Mouse (Mus musculus) inflammation-experienced regulatory T-cells, adult 6 months (primary cell): ENCODE measurements around the gene Kcnt1. TPM values are rescaled to one million over a fixed set of nuclear protein-coding genes. Genes with fewer than 3 reads are reported as not detected.
A peak's percentile ranks its signal among the peaks of the same experiment; 100 is the strongest.
"Not testable (repeated sequence)": the region's sequence is repeated elsewhere in the genome, so short reads cannot be mapped to it uniquely, and the experiment has no call there.

Experiments used
- ATAC-seq: one replicate; pipeline ENCODE4 v1.8.0; 2017
- polyA plus RNA-seq, 3 experiments: library from polyadenylated mRNA; unstranded; fragments of 100-300 nt; shearing (Covaris generic); gene quantifications; one replicate each; pipeline ENCODE4 v1.2.1; 2017

Gene Kcnt1
- polyA plus RNA-seq = not detected

DNA sequence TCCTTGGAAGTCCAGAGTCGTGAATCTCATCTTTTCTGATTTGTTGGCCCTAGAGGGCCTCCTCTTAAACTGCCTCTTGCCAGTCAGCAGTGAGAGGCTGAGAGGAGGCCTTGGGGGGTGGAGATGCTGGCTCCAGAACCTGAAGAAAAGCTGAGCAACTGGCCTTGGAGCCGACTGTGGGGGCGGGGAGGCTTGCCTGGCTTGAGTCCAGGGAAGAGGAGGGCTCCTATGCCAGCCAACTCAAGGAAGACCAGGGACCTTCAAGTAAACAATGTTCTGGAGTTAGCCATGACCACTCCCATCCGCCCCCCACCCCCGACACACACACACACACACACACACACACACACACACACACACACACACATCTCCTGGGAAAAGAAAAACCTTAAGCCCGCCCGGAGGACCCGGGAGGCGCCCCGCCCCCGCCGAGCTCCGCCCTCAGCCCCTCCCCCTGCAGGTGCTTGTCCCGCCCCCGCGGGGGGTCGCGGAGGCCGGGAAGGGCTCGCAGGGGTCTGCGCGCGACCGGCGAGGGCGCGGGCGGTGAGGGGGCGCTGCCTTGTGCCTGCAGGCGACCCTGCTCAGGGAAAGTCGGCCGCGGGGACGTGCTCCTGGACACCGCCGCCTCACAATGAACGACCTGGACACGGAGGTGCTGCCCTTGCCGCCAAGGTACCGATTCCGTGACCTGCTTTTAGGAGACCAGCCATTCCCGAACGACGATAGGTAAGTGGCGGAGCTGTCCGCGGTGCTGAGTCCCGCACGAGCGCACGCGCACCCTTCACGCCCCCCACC, at the start of gene Kcnt1:
Gene Kcnt1 (plus strand): TSS at position 398 of the 795 bp plus-strand sequence.
- no peak for ATAC-seq

GRCm38 (mm10) chr2:25815748-25816147, 47.8 kb upstream of the Kcnt1 start, which contains the start of gene Glt6d1:
Gene Glt6d1, minus strand, starts transcription at chr2:25815848.
- not testable (repeated sequence) for ATAC-seq

DNA sequence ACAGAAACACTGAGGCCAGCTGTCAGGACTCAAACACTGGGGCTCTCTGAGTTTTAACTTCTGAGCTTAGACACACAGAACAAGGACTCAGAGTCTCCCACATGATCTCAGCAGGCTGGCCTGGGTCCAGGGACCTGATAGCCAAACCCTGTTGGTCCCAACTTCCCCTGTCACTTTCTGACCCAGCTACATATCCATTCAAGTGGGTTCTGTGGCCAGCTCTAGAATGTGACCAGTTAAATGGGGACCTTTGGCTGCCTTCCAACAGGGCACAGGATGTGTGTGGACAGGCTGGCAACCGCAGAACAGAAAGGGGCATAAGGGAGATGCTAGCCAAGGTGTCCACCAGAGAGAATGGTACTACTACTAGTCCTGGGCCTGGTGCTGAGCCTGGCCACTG, 40.7 kb upstream of the Kcnt1 start, which contains the start of gene Lcn9:
Gene Lcn9 (plus strand): TSS at position 348 of the 400 bp plus-strand sequence.
- no peak for ATAC-seq

GRCm38 (mm10) chr2:25824751-25825150, 38.8 kb upstream of the Kcnt1 start:
- no peak for ATAC-seq

GRCm38 (mm10) chr2:25828344-25828947, 35.1 kb upstream of the Kcnt1 start:
- peak; percentile 69 for ATAC-seq

GRCm38 (mm10) chr2:25830786-25831185, 32.7 kb upstream of the Kcnt1 start:
- ATAC-seq = no peak

DNA sequence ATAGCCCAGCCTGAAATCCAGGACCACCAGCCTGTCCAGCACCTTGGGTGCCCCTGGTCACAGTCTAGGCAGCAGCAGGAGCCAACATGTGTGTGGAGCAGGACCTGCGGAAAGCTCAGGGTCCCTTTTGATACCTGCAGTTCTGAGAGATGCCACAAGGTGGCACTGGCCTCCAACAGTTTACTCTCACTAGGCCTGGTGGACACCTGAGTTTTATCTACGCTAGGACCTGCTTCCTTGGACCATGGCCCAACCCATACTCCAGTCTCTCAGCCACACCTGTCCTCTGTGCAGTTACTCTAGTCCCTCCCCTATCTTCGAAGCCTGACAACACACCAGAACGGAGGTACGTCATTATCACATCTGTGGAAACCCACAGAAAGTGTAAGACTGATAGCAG, 27.2 kb upstream of the Kcnt1 start:
- ATAC-seq = peak; percentile 68

DNA sequence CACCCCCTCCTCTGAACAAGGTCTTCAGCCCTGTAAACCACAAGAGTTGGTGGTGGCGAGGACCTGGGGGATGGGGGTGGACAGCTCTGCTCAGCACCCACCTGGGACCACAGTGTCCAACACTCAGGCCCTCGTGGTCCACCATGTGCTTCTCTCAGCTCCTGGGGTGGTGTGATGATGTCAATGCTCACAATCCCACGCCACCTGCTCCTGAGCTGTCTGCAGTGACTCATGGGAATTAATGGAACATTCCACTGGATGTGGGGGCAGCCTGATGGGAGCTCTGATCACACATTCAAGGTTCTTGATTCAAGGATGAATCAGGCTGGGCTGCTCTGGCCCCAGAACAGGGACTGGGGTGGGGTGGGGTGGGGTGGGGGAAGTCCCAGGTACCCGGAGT, 21.4 kb upstream of the Kcnt1 start:
- ATAC-seq = no peak

GRCm38 (mm10) chr2:25842758-25843157, 20.8 kb upstream of the Kcnt1 start:
- no peak for ATAC-seq

DNA sequence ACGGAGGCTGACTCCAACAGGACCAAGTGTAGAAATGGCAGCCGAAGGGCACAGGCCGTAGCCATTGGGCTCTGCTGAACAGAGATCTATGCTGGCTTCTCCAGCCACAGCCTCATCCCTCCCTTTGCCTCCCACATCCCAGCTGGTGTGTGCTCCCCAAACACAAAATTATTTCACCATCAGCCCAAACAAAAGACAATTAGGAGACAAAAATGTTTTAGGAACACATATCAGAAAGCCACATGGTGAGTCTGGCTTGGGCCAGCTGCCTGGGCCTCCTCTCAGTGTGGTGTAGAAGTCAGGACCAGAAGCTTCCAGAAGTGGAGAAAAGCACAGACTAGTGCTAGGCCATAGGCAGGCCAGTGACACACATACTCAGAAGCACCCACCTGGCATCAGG, 19.4 kb upstream of the Kcnt1 start:
- ATAC-seq = no peak

- no peak for ATAC-seq
These were observed 17.0 kb upstream of the Kcnt1 start for GRCm38 (mm10) chr2:25846516-25846915.

DNA sequence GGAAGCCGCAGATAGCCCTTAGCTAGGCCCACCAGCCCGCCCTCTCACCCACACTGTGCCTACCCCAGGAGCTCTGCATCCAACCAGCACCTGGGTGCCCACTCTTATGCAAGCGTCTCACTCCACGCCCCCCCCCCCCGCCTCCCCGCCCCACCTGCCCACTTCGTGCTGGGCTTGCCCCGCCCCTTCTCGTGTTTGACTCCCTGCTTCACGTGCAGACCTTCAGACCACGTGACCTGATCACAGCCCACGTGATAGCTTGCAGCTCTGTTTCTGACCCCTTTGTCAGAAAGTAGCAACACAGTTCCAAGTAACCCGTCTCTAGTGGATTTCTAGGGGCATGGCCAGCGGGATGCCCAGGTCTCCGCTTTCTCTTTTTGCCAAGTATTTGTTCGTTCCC, 16.3 kb upstream of the Kcnt1 start, which contains the start of gene Sohlh1:
Gene Sohlh1 (minus strand): TSS at position 23 of the 400 bp plus-strand sequence.
- no peak for ATAC-seq

- no peak for ATAC-seq
These were observed 13.2 kb upstream of the Kcnt1 start for GRCm38 (mm10) chr2:25850330-25850729.

DNA sequence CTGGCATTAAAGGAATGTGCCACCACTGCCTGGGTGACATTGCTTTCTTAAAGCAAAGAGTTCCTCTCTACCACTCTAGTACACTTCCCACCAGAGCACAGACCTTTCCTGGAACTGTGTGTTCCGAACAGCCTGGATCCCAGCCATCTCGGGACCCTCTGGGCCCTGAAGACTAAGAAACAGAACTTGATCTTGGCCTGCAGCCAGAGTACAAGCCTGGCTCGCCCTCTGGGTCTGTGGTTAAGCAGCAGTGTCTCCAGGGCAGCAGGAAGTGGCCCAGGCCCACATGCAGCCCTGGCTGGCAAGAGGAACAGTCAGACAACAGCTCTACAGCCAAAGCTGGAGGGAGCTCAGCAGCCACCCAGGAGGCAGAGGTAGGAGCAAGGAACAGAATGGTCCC, 10.9 kb upstream of the Kcnt1 start:
- ATAC-seq = peak; percentile 72

DNA sequence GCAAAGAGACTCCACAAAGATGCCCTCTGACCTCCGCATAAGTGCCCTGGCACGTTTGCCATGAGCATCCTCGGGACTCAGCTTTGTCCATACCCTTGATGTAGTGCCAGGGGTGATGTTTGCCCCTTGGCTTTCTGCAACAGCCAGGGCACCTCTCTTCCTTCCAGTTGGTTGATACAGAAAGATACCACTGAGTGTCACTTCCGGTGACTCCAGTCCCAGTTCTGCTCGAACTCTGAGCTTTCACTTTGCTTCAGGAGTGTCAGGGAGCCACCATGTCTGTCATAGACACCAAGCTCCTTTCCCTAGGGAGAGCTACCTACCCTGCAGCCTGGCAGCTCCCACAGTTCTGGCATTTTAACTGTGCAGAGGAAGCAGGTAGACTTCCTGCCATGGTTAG, 9.5 kb upstream of the Kcnt1 start:
- ATAC-seq = peak; percentile 78

GRCm38 (mm10) chr2:25859891-25860290, 3.6 kb upstream of the Kcnt1 start:
- no peak for ATAC-seq

DNA sequence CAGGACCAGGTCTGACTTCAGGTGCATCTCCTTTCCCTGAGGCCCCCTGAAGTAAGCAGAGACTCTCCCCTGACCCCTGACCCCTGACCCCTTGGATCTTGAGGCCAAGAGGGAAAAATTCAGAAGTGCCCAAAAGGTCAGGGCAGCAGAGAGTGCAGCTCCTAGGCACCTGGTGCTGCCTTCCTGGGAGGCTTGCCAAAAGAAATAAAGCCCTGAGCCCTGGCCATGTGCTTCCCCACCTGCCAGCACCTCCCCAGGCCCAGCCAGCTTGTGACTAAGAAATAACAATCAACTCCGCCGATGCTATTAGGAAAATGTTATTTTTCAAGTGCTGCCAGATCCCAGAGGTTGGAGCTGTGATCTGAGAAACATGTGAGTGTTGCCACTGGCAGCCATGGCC, 1.5 kb upstream of the Kcnt1 start:
- no peak for ATAC-seq

DNA sequence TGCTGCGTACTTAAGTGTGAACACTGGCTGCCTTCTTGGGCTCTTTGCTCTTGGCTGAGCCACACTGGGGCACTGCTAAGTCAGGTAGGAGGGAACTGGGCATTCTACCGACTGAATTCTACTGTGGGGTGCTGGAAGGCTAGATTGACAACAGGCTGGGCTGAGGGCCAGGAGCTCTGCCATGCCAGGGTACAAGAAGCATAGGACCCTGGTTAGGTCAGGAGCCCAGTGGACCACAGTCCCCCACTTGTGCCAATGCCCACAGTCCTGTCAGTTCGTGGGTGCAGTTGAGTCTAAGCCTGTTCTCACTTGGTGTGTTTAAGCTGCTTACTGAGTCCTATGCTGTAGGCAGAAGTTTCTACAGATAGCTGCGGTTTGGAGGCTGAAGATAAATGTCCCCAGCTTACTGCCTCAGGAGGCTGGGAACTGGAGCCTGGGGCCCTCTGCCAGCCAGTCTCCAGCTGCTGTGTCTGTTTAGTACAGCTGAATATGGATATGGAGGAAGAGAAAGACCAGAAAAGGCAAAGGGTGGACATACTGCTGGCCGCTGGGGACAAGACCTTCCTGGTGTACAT, 751 bp upstream of the Kcnt1 start:
- no peak for ATAC-seq

DNA sequence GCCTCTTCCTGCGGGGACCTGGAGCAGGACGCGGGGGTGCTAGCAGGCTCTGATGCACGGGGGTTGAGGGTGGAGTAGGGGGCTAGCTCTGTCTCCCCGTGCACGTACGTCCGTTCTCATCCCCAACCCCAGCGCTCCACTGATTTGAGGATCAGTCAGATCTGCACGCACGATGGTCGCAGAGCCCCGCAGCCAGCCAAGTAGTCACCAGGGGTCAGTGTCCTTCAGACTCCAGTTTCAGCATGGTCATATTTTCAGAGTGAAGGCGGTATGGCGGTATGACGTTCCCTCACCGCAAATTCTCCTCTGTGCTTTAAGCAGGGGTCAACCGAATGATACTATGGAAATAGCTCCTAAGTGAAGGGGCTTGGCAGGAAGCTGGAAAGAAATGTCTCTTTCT, 696 bp downstream of the Kcnt1 start:
- no peak for ATAC-seq

DNA sequence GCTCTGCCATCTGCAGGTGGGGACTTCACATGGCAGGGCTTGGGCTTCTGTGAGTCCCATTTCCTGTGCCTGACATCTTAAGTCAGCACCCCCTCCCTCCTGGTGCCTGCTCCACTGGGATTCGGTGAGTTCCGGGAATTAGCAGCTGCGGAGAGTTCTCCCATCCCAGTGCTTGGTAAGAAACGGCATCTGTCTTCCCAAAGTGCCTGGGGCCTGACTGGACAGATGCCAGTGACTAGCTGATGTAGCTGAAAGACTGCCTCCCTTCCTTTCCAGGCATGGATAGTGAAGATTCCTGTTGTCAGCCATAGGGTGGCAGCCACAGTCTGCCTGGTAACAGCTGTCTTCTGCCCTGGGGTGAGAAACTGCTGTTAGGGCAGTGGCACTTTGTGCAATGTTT, 1.9 kb downstream of the Kcnt1 start:
- ATAC-seq = no peak

- ATAC-seq = no peak
These were observed 3.1 kb downstream of the Kcnt1 start for GRCm38 (mm10) chr2:25866656-25867055.

DNA sequence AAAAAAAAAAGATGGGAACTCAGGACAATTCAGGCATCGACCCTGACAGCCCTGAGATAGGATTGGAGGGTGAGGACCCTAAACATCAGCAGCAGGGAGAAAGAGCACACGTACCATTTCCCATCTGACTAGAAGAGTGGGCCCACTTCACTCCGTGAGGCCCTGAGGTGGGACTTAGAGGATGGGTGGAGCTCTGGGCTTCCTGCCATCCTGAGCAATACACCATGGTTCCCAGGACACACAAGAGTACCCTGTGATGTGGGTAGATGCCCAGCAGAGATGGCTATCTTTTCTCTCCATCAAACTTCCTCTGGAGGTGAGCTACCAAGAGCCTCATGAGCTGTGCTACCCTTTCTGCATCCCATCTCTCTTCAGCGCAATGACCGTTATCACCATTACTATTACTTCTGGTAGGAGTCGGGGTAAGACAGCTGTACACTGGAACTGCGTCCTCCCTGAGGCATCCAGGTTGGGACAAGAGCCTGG, 13.8 kb downstream of the Kcnt1 start:
- no peak for ATAC-seq

DNA sequence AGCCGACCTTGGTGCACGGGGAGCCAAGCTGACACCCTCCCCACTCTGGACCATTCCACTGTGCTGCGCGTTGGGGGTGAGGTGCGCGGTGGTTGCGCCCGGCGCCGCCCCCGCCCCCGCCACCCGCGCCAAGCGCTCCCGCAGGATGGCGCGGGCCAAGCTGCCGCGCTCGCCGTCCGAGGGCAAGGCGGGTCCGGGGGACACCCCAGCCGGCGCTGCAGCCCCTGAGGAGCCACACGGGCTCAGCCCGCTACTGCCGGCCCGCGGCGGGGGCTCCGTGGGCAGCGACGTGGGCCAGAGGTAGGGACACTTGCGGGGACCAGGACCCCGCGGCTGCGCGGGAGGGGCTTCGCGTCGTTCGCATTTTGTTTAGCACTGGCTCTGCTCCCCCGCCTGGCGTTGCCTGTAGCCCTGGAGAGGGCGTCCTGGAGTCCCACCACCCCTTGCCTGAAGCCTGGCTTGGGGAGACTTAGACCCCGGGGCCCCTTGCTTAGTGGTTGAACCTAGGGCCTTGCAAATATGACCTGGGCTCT, 14.3 kb downstream of the Kcnt1 start:
- no peak for ATAC-seq
